Mouse (Mus musculus) spleen, adult 2 months (tissue): ENCODE results near the gene Trim72. TPM values are rescaled to one million over a fixed set of nuclear protein-coding genes. Genes with fewer than 3 reads are reported as not detected.

Experiments
- DNase-seq, 2 experiments: peaks; one replicate each; pipeline versions ENCODE4 v3.0.0 to v3.0.0-alpha.2; 2012 to 2021; ENCODE audit warnings: low spot score in 2 of 2, low read depth in 1 of 2
- H3K27ac ChIP-seq: fragments of 200-500 bp; 2 replicates; pipeline ENCODE4 v1.5.1; 2012; ENCODE audit warnings: low read length, inconsistent platforms; ENCODE audit not compliant: insufficient read depth
- H3K27me3 ChIP-seq: fragments of 200-500 bp; 2 replicates; pipeline ENCODE4 v1.6.1; 2012; ENCODE audit warnings: mild to moderate bottlenecking, moderate library complexity, low read length, inconsistent platforms; ENCODE audit not compliant: control insufficient read depth, insufficient read depth
- H3K36me3 ChIP-seq: fragments of 200-500 bp; 2 replicates; pipeline ENCODE4 v1.6.1; 2012; ENCODE audit warnings: mild to moderate bottlenecking, low read length, inconsistent platforms; ENCODE audit not compliant: control insufficient read depth, insufficient read depth
- H3K4me1 ChIP-seq: fragments of 200-500 bp; 2 replicates; pipeline ENCODE4 v1.6.1; 2011; ENCODE audit warnings: inconsistent platforms; ENCODE audit not compliant: control insufficient read depth, insufficient read depth, insufficient read length
- H3K4me3 ChIP-seq: fragments of 200-500 bp; 2 replicates; pipeline ENCODE4 v1.5.1; 2011; ENCODE audit warnings: mild to moderate bottlenecking, inconsistent platforms; ENCODE audit not compliant: insufficient read depth, insufficient read length; ENCODE audit errors: extremely low read depth
- CTCF ChIP-seq: fragments of 200-500 bp; IDR thresholded peaks from 2 replicates; pipeline ENCODE4 v1.5.1; 2011; ENCODE audit warnings: mild to moderate bottlenecking, inconsistent platforms; ENCODE audit not compliant: insufficient read depth, insufficient read length, insufficient replicate concordance; ENCODE audit errors: extremely low read depth
- POLR2A ChIP-seq: fragments of 200-500 bp; IDR thresholded peaks from 2 replicates; pipeline ENCODE4 v1.6.1; 2011; ENCODE audit warnings: low read depth, low read length, inconsistent platforms
- WGBS: fragments of 180-500 bp; shearing (Covaris S2); methylation state at CpG from one replicate; pipeline ENCODE4 v1.1.7; 2018; 5-methylcytosine and 5-hydroxymethylcytosine counted together
- polyA plus RNA-seq: library from polyadenylated mRNA; depleted of rRNA; stranded (reverse); fragments of >200 nt; gene quantifications from 2 replicates; pipeline ENCODE4 v1.2.3, GENCODE M21; 2012

Gene Trim72
- polyA plus RNA-seq, 1 experiment, result 0.33 TPM

DNA sequence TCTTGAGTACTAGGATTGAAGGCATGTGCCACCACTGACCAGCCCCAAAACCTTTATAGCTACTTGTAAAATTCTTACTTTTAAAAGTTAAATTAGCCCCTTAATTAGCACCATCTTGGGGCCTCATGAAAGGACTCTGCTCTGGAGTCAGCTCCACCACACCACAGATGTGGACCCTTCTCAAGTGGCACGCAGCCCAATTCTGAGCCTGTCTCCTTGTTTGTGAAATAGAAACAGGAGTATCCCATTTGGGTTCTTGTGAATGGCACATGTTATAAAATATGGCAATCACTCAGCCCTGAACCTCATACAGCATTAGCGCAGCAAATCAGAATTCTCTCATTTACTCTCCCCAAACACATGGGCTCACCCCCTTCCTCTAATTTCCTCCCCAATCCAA, 24.9 kb upstream of the Trim72 start:
- DNase-seq, result no peak
- Histone ChIP-seq H3K36me3 (peaks cover 57% of the 10 kb centered on the region), H3K27me3 (no peaks in the 10 kb centered on the region), H3K4me1 (no peaks in the 10 kb centered on the region), H3K4me3 (no peak overlapping the region), H3K27ac (no peak overlapping the region)
- TF ChIP-seq CTCF, result no peak
- TF ChIP-seq POLR2A, result no peak
- 99% methylated on average over 2 of the region's 2 CpGs for WGBS

DNA sequence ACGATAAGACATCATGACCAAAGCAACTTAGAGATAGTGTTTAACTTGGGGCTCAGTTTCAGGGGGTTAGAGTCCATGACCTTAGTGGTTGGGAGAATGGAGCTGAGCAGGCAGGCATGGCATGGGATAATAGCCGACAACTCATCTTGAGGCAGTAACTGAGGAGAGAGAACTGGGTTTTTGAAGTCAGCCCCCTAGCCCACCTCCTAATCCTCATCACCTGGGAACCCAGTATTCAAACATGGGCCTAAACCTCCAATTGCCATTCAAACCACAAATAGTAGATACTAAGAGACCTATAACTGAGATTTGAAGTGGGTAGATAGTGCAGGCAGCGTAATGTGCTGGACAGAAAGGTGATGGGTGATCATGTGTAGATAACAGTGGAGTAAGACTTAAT, 23.1 kb upstream of the Trim72 start:
- no peak overlapping the region for H3K27ac ChIP-seq
- H3K36me3 ChIP-seq, result peaks cover 56% of the 10 kb centered on the region
- no peaks in the 10 kb centered on the region for H3K4me1 ChIP-seq
- TF ChIP-seq CTCF (no peak), POLR2A (no peak)
- no peaks in the 10 kb centered on the region for H3K27me3 ChIP-seq
- no peak for DNase-seq
- H3K4me3 ChIP-seq, result no peak overlapping the region
- WGBS, result 94% methylated on average over 3 of the region's 3 CpGs

DNA sequence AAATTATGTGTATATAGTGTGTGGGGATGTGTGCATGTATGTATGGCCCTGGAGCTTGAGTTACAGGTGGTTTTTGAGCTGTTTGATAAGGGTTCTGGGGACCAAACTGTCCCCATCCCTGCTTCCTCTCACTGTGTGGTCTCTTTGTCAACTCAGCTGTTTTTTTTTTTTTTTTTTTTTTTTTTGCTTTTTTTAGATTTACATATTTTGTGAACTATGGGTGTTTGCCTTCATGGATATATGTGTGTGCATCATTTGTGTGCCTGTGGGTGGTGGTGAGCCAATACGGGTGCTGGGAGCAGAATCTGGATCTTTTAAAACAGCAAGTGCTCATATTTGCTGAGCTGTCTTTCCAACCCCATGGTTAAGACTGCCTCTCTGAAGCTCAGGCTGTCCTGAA, 14.8 kb upstream of the Trim72 start:
- no peak overlapping the region for H3K4me3 ChIP-seq
- H3K27ac ChIP-seq, result no peak overlapping the region
- no peak for DNase-seq
- TF ChIP-seq POLR2A (no peak), CTCF (no peak)
- H3K36me3 ChIP-seq, result peaks cover 26% of the 10 kb centered on the region
- H3K27me3 ChIP-seq, result no peaks in the 10 kb centered on the region
- WGBS, result 83% methylated on average over 1 of the region's 1 CpGs
- H3K4me1 ChIP-seq, result peaks cover 5% of the 10 kb centered on the region; the same call in 1 of the 2 replicates

DNA sequence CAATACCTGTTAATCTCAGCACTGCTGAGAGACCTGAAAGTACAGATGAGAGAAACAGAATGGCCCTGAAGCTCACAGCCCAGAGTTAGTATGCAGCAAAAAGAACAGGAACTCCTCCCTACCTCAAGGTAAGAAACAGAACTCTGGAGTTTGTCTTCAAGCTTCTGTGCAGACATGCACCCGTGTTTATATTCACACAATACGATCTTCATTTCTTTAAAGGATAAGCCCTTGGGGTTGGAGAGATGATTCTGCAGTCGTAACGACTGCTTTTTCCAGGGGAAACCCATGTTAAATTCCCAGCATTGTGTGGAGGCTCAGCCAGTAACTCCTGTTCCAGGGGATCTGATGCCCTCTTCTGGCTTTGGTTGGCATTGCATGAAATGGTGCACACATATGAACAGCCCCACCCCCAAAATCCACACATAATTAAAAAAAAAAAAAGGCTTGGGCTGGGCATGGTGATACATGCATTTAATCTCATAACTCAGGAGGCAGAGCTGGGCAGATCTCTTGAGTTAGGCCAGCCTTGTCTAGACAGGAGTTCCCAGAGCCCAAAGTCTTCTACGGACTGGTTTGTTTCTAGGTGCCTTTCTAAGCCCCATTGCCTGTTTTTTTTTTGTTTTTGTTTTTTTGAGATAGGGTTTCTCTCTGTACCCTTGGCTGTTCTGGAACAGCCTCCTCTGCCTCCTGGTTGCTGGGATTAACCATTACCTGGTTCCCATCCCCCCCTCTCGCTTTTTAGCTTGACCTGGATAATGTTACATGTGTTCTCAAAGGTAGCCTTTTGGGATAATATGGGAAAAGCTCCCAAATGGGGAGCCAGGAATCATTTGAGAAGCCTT, 11.9 kb upstream of the Trim72 start:
- peaks cover 5% of the 10 kb centered on the region; the same call in 1 of the 2 replicates for H3K4me1 ChIP-seq
- H3K36me3 ChIP-seq, result peaks cover 11% of the 10 kb centered on the region
- no peaks in the 10 kb centered on the region for H3K27me3 ChIP-seq
- H3K4me3 ChIP-seq, result no peak overlapping the region
- no peak overlapping the region for H3K27ac ChIP-seq
- peak; percentile 44 to 76 for DNase-seq
- WGBS, result 54% methylated on average over 6 of the region's 6 CpGs
- no peak for TF ChIP-seq POLR2A
- peak; percentile 25; the same call in 1 of the 2 replicates for TF ChIP-seq CTCF

DNA sequence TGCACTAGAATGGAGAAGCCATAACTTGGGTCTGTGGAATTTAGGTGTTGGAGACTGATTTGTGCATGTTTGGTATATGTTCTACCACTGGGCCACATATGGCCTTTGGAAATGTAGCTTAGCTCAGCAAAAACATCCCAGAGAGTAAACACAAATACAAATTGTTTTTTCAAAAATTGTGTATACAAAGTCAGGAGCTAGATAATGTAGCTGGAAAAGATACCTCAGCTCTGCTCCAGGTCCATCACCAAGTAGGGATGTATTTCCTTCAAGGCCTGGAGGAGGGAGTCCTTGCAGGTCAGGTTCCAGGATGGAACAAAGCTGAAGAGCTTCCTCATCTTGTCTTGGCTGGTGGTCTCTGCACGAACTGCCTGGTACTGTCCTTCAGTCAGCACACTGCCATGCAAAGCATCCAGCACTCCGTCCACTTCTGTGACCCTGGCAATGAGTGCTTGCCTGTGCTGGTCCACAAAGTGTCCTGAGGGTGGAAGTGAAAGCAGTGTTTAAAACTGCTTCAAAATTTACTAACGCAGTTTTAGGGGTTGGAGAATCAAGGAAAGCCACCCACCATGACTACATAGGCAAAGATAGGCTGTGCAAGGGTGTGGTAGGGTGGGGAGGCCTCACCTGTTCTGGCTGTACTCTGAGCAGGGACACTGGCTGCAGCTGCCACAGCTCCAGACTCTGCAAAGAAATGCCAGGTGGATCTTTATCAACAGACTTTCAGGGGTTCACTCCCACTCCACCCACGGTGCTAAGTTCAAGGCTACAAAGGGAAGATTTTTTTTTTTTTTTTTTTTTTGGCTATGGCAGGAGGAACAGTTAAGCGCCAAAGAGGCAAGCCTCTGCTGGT, 11.0 kb upstream of the Trim72 start:
- Histone ChIP-seq H3K27ac (peak overlapping the region; percentile 80), H3K27me3 (no peaks in the 10 kb centered on the region), H3K36me3 (peaks cover 9% of the 10 kb centered on the region), H3K4me3 (peak overlapping the region; percentile 74), H3K4me1 (peaks cover 5% of the 10 kb centered on the region; the same call in 1 of the 2 replicates)
- 15% methylated on average over 5 of the region's 5 CpGs for whole genome bisulfite sequencing
- TF ChIP-seq POLR2A (no peak), CTCF (no peak)
- no peak for DNase-seq

DNA sequence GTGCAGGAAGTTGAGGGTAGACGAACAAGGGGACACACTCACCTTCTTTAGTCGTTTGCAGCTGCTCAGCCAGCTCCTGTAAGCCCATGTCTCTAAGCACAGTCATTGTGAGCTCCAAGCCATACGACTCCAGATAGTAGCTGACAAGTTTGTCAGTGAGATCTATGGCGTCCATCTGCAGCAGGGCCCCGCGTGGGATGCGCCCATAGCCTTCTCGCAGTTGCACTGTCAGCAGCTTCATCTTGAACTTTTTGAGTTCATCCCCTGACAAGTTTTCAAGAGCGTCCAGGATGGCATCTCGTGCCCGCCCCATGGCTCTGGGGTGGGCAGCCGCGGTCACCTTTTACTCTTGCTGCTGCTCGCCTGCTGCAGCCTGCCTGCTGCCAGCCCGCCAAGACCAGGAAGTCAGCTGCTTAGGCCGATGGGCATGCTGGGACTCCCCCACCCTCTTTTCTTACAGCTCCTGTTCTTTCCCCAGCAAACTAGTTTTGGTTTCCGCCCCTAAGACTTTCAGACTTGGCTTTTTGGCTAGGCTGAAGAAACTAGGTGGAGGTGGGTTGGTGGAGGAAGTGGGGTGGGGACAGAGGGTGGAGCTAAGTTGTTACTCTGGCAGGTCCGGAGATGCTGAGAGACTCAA, 10.3 kb upstream of the Trim72 start, which contains the start of gene Pycard:
Gene Pycard, minus strand, starts transcription at position 527 of the 637 bp plus-strand sequence.
- peaks cover 8% of the 10 kb centered on the region for H3K36me3 ChIP-seq
- WGBS, result under 1% methylated on average over 18 of the region's 18 CpGs
- peak within 1 kb of the TSS; percentile 80 for H3K27ac ChIP-seq

More for the DNA sequence above, 10.3 kb upstream of the Trim72 start, which contains the start of gene Pycard:
- Histone ChIP-seq H3K4me1 (peaks cover 5% of the 10 kb centered on the region; the same call in 1 of the 2 replicates), H3K4me3 (peak within 1 kb of the TSS; percentile 74), H3K27me3 (no peaks in the 10 kb centered on the region)
- no peak for TF ChIP-seq CTCF
- no peak for TF ChIP-seq POLR2A
- peak; percentile 68 to 70 for DNase-seq
